Mouse (Mus musculus) testis, adult 2 months (tissue): ENCODE results near the gene Gm20671.

ENCODE experiments used
- CTCF ChIP-seq: fragments of 200-500 bp; IDR thresholded peaks from 2 replicates; pipeline ENCODE4 v1.5.1; 2012; ENCODE audit warnings: low read depth, mild to moderate bottlenecking, inconsistent platforms, low read length, moderate library complexity; ENCODE audit not compliant: control insufficient read depth, insufficient read depth, insufficient replicate concordance
- POLR2A ChIP-seq: fragments of 200-500 bp; IDR thresholded peaks from 2 replicates; pipeline ENCODE4 v1.6.1; 2012; ENCODE audit warnings: low read depth, mild to moderate bottlenecking, inconsistent platforms, low read length, moderate library complexity; ENCODE audit not compliant: control insufficient read depth

- TF ChIP-seq CTCF (no peak), POLR2A (no peak)
Observed at GRCm38 (mm10) chr5:32834497-32834896, 7.6 kb upstream of the Gm20671 start.
